Mouse (Mus musculus) R1 (cell line): ENCODE results near the gene Otulin.

Experiments used
- DNase-seq: peaks from one replicate; pipeline ENCODE4 v3.0.0-alpha.2; 2018; ENCODE audit warnings: low read depth, low spot score

Otulin gene

DNA sequence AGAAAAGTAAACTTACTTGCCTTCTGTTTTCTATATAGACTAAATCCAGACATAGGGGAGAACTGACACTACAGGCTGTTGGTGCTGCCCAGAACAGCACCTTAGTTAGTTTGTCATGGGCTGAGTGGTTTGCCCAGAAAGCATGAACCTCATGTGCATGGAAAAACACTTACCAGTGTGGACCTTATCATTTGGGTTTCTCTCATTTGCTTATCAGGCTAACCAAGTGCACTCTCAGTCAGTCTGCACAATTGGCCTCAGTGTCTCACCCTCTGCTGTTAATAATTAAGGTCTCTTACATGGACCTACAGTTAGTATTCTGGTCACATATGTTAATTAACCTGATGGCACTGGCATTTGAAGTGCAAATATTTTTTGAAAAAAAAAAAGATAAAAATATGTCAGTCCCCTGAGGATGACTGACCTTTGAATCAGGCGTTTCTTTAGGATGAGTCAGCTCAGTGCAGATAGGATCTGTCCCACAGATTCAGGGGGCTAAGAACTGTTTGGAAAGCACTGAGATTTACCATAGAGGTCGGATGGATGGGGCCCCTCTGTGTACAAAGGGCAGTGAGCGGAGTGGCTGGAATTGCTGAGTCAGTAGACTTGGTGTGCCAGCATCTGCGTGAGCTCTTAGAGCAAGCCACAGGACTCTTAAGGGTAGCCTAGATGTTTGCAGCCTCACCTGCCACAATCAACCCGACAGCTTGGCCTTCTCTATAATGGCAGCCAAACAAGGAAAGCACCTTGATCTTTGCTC, 124.2 kb downstream of the Otulin start:
- DNase-seq: no peak

DNA sequence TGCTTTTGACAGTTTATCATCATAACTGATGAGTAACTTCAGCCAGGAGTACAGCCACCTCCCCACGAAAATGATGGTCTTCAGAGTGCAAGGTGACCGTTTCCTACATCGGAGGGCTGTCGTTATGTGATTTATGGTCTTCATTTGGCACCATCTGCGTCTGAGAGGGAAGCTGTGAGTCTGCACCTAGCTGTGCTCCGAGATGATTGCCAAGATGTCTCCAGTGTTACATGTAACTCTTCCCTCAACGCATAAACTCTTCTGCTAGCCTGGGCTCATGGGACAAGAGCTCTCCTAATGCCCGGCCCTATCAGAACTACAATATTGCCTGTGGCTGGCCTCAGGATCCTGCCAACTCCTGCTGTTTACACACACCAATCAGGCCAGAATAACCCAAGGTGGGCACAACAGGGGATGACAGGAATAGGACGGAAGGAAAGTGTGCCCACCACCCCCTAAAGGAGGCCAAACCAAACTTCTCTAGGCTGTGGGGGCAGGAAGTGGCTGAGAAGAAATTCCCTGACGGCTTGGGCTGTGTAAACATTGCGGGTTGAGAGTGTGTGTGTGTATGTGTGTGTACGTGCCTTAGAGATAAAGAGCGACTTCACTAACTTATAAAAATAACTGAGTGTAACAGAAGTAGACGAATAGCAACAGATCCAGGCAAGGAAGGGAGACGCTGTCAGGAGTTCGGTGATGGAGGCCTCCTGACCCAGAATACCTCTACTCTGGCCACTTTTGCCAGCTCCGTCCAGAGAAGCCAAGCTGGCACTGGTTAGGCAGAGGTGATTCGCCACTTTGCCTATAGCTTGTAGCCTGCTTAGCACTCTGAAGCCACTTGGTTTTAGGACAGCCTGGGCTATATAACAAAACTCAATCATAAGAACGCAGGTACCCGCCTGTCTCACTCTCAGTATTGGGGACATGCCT, 126.4 kb downstream of the Otulin start:
- no peak for DNase-seq

DNA sequence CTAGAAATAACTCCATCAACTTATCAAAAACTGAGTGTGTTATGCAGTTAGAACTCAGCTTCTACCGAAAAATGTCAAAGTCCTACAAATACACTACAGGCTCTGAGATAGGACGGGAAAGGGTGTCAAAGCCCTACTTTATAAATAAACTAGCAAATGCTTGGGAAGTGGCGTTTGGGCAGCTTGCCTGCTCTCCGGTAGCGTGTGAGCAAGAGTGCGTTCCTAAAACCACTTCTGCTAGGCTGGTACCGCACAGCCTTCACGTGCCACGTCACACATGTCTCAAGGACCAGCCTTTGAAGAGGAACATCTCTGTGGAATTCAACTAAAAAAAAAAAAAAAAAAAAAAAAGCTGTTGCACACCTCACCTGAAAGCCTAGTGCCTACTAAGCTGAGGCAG, 127.3 kb downstream of the Otulin start:
- DNase-seq: no peak

DNA sequence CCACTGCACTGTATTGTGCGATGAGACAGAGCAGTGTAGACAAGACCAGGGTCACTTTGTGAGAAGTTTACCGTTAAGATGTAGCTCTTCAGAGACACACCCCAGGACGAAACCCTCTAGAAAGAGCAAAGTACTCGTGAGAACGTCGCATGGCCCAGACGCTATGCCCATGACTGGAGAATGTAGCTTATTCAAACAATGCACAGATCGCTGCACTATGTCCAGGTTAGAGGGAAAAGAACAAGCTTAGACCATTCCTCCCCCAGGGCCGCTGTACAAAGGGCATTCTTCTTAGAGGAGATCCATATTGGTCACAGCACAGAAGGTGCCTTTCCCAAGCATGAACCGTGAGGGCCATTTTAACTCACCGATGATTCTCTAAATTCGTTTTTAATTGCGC, 128.2 kb downstream of the Otulin start:
- DNase-seq: no peak

DNA sequence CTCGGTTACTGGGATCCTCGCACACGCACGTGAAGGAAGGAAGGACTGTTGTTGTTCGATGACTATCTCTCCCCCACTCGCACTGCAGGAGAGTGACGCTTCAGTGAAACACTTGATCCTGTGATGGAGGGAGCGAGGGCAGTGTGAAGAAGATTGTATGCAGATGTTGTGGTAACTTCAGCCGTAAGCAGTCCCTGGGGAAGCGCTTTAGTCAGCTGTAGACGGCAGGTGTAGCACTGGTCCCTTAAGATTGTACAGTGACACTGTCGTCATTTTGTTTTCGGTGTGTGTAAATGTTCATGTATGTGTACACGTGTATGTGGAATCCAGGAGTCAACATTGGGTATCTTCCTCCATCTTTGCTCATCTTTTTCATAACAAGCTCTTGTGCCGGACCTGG, 130.1 kb downstream of the Otulin start:
- no peak for DNase-seq

DNA sequence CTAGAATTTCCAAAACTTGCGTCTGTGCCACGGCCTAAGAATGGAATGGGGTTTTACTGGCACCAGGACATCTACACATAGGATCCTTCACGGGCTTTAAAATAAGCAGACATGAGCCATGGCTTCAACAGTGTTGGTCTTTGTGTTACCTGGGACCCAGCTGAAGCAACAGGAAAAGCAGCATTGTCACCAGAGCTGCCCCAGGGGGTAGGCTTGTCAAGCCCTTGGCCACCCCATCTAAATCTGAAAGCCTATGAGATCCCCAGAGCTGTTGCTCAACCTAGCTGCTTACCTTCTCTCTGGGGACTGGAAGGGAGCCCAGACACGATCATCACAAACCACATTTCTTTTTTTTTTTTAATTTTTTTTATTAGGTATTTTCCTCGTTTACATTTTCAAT, 132.4 kb downstream of the Otulin start:
- no peak for DNase-seq

DNA sequence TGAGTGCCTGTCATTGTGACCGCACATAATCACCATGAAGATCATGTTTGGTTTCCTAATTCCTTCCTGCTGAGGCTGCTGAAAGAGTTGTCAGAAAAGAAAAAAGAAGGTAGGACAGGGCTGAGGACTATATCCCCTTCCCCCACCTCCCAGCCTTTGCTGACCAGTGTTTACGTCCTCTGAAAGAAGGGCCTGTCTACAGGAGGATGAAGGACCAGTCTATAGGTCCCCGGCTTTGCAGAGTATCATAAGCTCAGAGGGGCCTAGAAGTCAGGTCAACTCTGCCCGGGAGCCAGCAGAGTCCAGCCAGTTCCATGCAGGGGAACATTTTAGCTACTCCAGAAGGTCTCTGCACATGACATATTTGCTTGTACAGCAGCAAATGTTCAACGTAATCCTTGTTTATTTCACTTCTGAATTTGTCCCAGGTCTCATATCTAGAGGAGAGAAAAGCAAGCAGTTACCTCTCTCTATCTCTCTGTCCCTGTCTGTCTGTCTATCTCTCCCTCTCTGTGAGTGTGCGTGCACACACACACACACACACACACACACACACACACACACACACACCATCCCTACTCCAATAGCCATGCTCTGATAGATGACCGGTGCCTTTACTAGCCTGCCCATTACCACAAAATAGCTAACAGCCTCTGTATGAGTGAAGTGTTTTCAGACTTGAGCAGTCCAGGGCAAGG, 133.0 kb downstream of the Otulin start:
- DNase-seq: no peak

DNA sequence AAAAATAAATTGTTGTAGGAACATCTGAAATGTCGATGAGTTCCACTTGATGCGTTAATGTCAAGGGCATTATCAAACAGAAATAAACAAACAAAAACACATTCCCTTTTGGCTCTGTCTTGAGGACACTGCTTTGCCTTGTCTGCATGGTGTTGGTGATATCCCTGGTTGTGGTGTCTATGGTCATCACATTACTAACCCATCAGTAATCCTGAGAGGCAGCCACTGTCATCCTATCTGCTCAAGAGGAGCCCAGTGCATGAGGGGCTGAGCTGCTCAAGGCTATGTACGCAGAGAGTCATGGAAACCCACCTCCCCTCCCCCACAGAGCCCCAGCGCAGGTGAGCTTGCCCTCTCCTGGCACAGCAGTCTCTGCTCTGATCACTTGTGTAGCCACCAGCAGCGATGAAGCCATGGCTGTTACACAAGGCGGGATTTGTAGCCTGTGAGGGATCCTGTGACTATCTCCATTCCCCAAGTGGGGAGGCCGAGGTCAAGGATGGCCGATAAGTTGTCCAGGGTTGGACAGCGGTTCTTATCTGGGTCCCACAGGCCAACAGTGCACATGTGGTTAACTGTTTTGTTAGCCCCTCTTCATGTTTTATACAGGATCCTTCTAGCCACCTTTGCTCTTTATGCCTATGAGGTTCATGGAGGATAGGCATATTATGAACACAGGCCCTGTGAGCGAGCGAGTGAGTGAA, 133.7 kb downstream of the Otulin start:
- no peak for DNase-seq

DNA sequence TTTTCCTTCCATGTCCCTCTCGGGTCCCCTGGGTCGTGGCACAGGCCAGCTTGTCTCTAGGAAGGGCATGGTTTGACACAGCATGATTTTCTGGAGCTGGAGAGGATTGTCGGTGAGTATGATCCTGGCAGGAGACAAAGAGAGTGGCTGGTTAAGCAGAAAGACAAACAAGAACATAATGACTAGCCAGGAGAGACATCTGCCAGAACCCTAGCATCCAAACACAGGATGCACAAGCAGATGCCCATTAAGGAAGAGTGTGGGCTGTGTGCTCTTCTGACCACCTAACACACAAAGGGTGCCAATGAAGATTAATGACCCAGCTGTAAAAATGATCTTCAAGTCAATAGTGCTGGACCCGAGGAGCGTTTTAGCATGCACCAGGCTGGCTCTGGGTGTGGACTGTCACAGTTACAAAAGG, 134.5 kb downstream of the Otulin start:
- DNase-seq: no peak

DNA sequence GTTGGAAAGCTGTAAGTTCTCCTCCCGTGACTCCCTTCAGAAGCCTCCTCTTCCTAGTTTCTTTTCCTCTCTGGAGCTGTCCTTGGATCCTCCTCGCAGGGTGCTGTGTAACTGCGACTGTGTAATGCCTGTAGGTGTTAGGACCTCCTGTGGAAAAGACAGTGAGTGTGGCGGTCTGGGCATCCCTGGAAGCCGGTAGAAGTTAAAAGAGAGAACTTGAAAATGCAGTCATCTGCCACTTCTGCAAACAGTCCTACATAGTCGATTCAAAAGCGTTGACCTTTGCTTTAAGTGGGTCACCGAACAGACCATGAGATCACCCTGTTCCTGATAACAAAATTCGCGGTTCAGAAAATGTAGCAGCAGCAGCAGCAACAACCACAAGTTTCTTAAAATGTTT, 137.0 kb downstream of the Otulin start:
- no peak for DNase-seq

DNA sequence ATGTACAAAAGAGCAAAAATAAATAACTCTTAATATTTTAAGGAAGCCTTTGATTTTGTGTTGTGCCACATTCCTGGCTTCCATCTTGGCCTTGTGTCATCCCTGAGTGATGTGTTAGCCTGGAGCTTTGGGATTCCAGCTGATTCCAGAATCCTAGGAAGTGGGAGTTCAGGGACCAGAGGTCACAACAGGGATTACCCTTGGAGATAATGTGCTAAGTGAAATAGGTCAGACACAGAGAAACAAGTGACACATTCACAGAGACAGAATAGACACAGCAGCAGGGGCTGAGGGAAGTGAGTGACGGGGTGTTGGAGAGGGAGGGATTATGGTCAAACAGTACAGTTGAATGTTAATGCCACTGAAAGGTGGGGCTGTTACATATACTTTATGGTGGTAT, 137.8 kb downstream of the Otulin start:
- no peak for DNase-seq
